Mouse (Mus musculus) brain, embryonic 14.5 days (tissue): ENCODE results near the gene Lmo2.

Experiments
- CTCF ChIP-seq: fragments of 200-500 bp; IDR thresholded peaks from 2 replicates; pipeline ENCODE4 v1.5.1; 2012; ENCODE audit warnings: inconsistent platforms, mild to moderate bottlenecking, moderate library complexity, borderline replicate concordance; ENCODE audit not compliant: insufficient read depth, insufficient read length; ENCODE audit errors: extremely low read depth
- POLR2A ChIP-seq: fragments of 200-500 bp; IDR thresholded peaks from 2 replicates; pipeline ENCODE4 v1.6.1; 2012; ENCODE audit warnings: mild to moderate bottlenecking, inconsistent platforms, borderline replicate concordance; ENCODE audit not compliant: poor library complexity, insufficient read depth, insufficient read length, severe bottlenecking; ENCODE audit errors: extremely low read depth

DNA sequence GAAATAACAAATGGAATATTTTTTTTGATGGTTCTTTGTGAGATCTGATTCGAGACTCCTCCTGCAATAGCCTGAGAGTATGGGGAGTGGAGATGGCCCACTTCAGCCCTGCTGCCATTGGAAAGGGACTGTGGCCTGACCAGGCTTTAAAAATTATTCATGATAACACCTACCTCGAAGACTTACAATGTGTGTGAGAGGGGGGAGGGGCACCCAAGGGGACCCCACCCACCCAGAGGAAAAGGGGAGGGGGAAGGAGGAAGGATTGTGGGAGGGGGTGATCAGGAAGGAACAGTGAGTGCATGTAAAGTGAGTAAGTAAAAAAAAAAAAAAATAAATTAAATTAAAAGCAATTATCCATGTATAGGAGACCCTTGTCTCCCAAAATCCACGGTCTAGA, 848 bp downstream of the Lmo2 start:
- no peak for TF ChIP-seq CTCF
- no peak for TF ChIP-seq POLR2A
